Mouse (Mus musculus): ENCODE results near the gene Hesx1. TPM values are rescaled to one million over a fixed set of nuclear protein-coding genes. Genes with fewer than 3 reads are reported as not detected.
A peak's percentile ranks its signal among the peaks of the same experiment; 100 is the strongest.

The Hesx1 gene
- total RNA-seq, 2 experiments from 2014 or later = not detected

- intact Hi-C loops (cut with DNase I; ENCODE audit: low total_unique reads) = no loop called here
- DNase-seq = no peak
Observed at GRCm38 (mm10) chr14:27004906-27005305, 10.7 kb downstream of the Hesx1 start.

DNA sequence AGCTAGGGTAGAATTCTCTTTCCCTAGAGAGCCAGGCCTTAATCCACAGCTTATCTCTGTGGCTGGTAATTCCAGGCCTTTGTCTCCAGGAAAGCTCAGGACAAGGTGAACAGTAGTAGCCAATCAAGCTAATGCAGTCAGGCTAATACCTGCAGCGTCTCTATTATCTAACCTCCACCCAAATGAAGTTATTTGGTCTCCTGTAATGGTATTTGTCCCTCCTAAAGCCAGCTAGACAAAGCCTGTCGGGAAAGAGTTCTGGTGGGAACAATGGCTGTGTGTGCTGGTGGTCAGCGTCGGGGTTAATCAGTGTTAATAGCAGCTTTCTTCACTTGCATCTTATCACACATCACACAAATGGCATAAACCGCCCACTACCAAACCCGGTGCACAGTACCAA, 11.7 kb downstream of the Hesx1 start:
- no peak for DNase-seq
- intact Hi-C loops (cut with DNase I; ENCODE audit: low total_unique reads) = no loop called here

- intact Hi-C loops (cut with DNase I; ENCODE audit: low total_unique reads) = no loop called here
- no peak for DNase-seq
Observed at GRCm38 (mm10) chr14:27011561-27011960, 17.3 kb downstream of the Hesx1 start.

DNA sequence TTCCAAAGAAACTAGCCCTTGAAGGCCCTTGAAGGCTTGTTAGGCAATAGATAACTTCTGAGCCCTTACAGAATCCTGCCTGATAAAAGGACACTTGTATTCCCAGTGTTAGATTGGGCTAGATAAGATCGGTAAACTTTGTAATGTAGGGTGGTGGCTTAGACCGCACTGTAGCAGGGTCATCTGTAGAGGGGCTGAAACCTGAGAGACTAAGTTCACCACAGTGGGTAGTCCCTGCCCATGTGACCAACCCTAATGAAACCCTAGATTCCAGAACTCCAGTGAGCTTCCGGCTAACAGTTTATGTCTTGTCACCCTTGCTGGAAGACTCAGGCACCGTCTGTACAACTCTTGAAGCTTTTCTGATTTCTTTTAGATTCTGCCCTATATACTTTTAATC, 19.4 kb downstream of the Hesx1 start:
- intact Hi-C loops (cut with DNase I; ENCODE audit: low total_unique reads) = no loop called here
- no peak for DNase-seq

GRCm38 (mm10) chr14:27017936-27018335, 23.7 kb downstream of the Hesx1 start:
- no peak for DNase-seq
- intact Hi-C loops (cut with DNase I; ENCODE audit: low total_unique reads) = no loop called here

- no peak for DNase-seq
- intact Hi-C loops (cut with DNase I; ENCODE audit: low total_unique reads) = loop anchor here (5.0 kb wide), 1 partner anchor 38 kb away; no protein-coding TSS in a partner anchor
Observed at GRCm38 (mm10) chr14:27019850-27020249, 25.6 kb downstream of the Hesx1 start.

- intact Hi-C loops (cut with DNase I; ENCODE audit: low total_unique reads) = loop anchor here (5.0 kb wide), 1 partner anchor 41 kb away; no protein-coding TSS in a partner anchor
- DNase-seq = peak; percentile 42
Observed at GRCm38 (mm10) chr14:27022876-27023275, 28.7 kb downstream of the Hesx1 start.

- no peak for DNase-seq
- intact Hi-C loops (cut with DNase I; ENCODE audit: low total_unique reads) = loop anchor here (5.0 kb wide), 1 partner anchor 42 kb away; no protein-coding TSS in a partner anchor
Observed at GRCm38 (mm10) chr14:27024664-27025063, 30.4 kb downstream of the Hesx1 start.

DNA sequence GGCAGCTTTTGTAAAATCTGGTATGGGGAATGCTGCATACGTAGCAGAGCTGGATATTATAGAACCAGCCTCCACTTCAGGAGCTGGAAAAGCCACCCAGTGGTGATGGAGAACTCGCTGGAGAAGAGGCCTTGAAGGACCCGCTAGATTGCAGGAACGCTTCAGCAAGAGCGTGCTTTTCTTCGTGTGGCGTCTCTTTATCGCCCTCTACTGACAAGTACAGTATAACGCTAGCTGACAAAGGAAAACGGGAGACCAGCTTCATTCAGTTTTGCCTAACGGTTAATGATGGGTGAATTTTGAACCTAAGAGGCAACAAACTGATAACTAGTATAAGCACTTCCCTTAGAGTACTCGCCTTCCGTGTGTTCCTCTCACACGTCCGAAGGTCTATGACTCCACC, 35.6 kb downstream of the Hesx1 start:
- intact Hi-C loops (cut with DNase I; ENCODE audit: low total_unique reads) = no loop called here
- peak; percentile 29 for DNase-seq

- DNase-seq = peak; percentile 61
- intact Hi-C loops (cut with DNase I; ENCODE audit: low total_unique reads) = no loop called here
Observed at GRCm38 (mm10) chr14:27031142-27031541, 36.9 kb downstream of the Hesx1 start.

GRCm38 (mm10) chr14:27037513-27037912, 43.3 kb downstream of the Hesx1 start:
- intact Hi-C loops (cut with DNase I; ENCODE audit: low total_unique reads) = loop anchor here (5.0 kb wide), 1 partner anchor 140 kb away; no protein-coding TSS in a partner anchor
- DNase-seq = no peak

DNA sequence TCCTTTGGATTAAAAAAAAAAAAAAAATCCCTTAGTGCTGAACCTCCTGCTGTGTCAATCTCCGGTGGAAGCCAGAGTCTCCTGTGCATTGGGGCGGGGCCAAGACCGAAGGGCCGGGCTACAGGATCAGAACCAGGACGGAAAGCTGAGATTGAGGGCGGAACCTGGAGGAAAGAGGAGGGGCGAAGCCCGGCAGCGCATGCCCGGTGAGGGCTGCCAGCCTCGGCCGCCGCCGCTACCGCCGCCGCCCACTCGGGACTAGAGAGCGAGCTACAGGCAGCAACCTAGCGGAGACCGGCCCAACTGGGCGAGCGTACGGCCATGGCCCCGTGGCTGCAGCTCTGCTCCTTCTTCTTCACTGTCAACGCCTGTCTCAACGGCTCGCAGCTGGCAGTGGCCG, 44.6 kb downstream of the Hesx1 start, which contains the start of gene Il17rd:
TSS of gene Il17rd (plus strand) at position 159 of the 400 bp plus-strand sequence.
- intact Hi-C loops (cut with DNase I; ENCODE audit: low total_unique reads) = loop anchor here (5.0 kb wide), 1 partner anchor 139 kb away; no protein-coding TSS in a partner anchor
- DNase-seq = peak; percentile 91

GRCm38 (mm10) chr14:27039281-27040248, 45.3 kb downstream of the Hesx1 start:
- peak; percentile 62 for DNase-seq
- intact Hi-C loops (cut with DNase I; ENCODE audit: low total_unique reads) = loop anchor here (5.0 kb wide), 1 partner anchor 138 kb away; no protein-coding TSS in a partner anchor

- intact Hi-C loops (cut with DNase I; ENCODE audit: low total_unique reads) = no loop called here
- DNase-seq = no peak
Observed at GRCm38 (mm10) chr14:27040451-27040850, 46.2 kb downstream of the Hesx1 start.

DNA sequence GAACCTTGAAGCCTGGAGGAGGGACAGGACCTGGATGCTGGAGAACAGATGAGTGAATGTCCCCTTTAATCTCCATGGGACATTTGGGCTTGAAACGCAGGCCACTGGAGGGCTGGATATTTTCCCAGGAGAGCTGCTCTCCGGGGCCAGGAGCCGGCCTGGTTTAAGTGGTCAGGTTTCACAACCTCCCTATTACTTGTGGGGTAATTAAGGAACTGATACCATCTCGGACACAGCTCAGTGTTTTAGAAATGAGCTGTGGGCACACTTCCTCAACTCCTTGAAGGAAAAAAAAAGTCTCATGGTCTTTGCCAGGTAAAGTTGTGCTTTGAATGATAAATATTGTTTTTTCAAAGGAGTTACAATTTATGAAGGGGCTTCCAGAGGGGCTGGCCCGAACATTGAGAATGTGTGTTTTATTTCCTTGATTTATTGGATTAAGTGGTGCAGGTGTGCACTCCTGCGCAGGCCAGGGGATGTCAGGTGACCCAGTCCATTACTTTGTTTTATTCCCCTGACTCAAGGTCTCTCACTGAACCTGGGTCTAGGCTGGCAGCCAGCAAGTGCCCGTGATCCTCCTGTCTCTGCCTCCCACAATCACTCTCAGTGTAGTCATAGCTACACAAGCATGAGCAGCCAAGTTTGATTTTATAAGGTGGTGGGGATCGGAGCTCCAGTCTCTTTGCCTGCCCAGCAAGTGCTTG, 48.2 kb downstream of the Hesx1 start:
- intact Hi-C loops (cut with DNase I; ENCODE audit: low total_unique reads) = no loop called here
- DNase-seq = no peak

DNA sequence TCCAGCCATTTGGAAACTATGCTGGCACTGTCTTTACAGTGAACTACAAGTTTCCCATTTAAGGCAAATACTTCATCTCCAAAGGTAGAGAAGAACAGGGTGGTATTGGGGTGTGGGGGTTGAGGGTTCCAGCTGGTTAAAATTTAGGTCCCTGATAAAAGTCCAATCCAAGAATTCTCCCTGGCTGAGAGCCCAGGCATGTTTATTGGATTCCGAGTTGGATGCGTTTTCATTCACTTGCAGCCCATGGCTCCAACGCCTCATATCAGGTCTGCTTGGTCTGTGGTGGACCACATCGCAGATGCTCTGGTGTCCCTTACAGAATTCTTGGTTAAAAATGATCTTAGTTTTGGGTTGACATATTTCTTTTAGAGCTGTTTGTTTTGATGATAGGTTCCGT, 49.2 kb downstream of the Hesx1 start:
- intact Hi-C loops (cut with DNase I; ENCODE audit: low total_unique reads) = no loop called here

GRCm38 (mm10) chr14:27044221-27044966, 50.2 kb downstream of the Hesx1 start:
- peak; percentile 57 for DNase-seq
- intact Hi-C loops (cut with DNase I; ENCODE audit: low total_unique reads) = no loop called here

More for the DNA sequence above, 49.2 kb downstream of the Hesx1 start:
- DNase-seq = no peak

- intact Hi-C loops (cut with DNase I; ENCODE audit: low total_unique reads) = no loop called here
- DNase-seq = no peak
Observed at GRCm38 (mm10) chr14:27044967-27045361, 50.7 kb downstream of the Hesx1 start.

DNA sequence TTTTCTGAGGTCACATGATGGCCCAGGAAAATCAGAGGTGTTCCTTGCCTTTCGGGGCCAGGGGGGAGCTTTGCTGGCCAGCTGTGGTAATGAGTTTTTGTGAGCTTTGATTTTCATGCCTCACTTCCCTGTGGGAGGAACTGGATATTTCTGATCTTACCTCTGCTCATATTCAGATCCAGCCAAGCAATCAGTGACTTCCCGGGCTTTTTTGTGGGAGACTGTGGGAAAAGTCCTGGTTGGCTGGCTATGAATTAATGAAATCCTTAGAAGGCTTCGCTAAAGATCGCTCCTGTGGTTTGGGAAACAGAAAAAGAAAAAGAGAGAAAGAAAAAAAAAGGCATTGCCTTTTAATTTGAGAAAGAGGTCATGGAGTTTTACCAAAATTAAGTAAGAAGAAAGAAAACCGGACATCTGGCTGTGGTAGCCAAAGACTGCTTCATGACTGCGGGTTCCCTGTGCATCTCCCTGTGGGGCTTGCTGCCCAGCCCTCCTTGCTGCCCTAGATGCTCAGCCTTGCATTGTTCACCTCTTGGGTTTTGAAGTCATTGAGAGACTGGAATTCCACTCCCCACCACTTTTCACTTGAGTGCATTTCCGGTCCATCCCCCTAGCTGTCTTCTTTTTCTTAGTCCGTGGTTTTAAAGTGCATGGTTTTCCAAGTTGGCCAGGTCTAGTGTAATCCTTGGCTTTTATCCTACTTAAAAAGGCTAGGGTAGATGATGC, 54.2 kb downstream of the Hesx1 start:
- no peak for DNase-seq
- intact Hi-C loops (cut with DNase I; ENCODE audit: low total_unique reads) = no loop called here

Measured in gastrocnemius, postnatal 14 days (tissue).